Comparison of ENCODE assay signal across 26 mouse cellular contexts in the genomic region with DNA sequence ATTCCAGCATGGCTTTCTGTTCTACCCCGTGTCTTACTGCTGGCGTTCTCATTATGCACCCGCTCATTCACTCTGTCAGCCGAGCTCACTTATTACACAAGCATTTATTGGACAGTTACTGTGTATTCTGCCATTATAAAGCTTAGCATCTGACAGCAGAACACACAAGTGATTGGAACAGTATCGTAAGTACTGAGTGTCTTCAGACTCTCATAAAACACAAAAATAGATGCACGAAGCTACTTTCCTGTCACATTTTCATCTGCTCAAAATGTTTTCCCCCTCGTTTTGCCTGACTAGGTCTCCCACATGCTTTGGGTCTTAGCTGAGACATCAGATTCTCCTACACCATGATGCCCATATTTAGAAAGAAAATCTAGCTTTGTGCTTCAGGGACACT. TPM values are rescaled to one million over a fixed set of nuclear protein-coding genes. Genes with fewer than 3 reads are reported as not detected.
DNase-seq lines count a peak whose midpoint lies in the region; ATAC-seq and TF ChIP-seq lines count a peak whose summit lies in the region.
"Had no signal": no experiment of that assay in that cellular context is flagged by ENCODE, and none has a peak within 500 bp of the region (broad histone marks: within the 10 kb centered on the region; RNA-seq: fewer than 3 reads in every experiment).

No protein-coding gene starts in this region.

- H3K4me2 ChIP-seq in midbrain, embryonic 11.5 days, result no peak overlapping the region
- H3K4me2 ChIP-seq in midbrain, embryonic 16.5 days (ENCODE audit: low read length), result no peak overlapping the region
- H3K4me2 ChIP-seq: embryonic facial prominence, embryonic 12.5 days; forebrain, embryonic 12.5 days; heart, embryonic 13.5 days; liver, embryonic 13.5 days; lung, embryonic 14.5 days; neural tube, embryonic 12.5 days had no signal

- intact Hi-C loops in gastrocnemius, adult 2 months (cut with DNase I), result no loop called here
- intact Hi-C loops in gastrocnemius, postnatal 14 days (cut with DNase I; ENCODE audit: low total_unique reads), result no loop called here

- no peaks in the 10 kb centered on the region for H3K4me1 ChIP-seq in midbrain, embryonic 11.5 days (ENCODE audit: control insufficient read depth, insufficient read depth, low read length)
- H3K4me1 ChIP-seq in midbrain, embryonic 16.5 days (ENCODE audit: control insufficient read depth, insufficient read depth, low read length), result no peaks in the 10 kb centered on the region
- H3K4me1 ChIP-seq: liver, embryonic 13.5 days; neural tube, embryonic 12.5 days had no signal

- WGBS in midbrain, embryonic 11.5 days, result 82% methylated on average over 7 of the region's 7 CpGs
- 65% methylated on average over 7 of the region's 7 CpGs for WGBS in midbrain, embryonic 16.5 days

- H3K27me3 ChIP-seq in midbrain, embryonic 11.5 days (ENCODE audit: control insufficient read depth, insufficient read depth, low read length), result no peaks in the 10 kb centered on the region
- H3K27me3 ChIP-seq in midbrain, embryonic 16.5 days (ENCODE audit: control insufficient read depth, insufficient read depth, low read depth, low read length), result no peaks in the 10 kb centered on the region
- H3K27me3 ChIP-seq: embryonic facial prominence, embryonic 12.5 days; forebrain, embryonic 12.5 days; liver, embryonic 13.5 days; neural tube, embryonic 12.5 days had no signal

- no peak for DNase-seq in gastrocnemius, adult 2 months
- DNase-seq in gastrocnemius, postnatal 14 days, result no peak
- peak; percentile 23 for DNase-seq in midbrain, embryonic 11.5 days (ENCODE audit: low spot score, missing footprints)
- DNase-seq in layer of hippocampus, adult 9-10 months (ENCODE audit: low spot score), result peak; percentile 24
- DNase-seq in adrenal gland, adult 8-10 months, result no peak
- DNase-seq: adrenal gland, postnatal 10 days; cerebellum, postnatal 10 days; gastrocnemius, postnatal 36 days; heart, adult 2 months; heart, postnatal 14 days; kidney, postnatal 25 days; liver, embryonic 13.5 days; lung, embryonic 14.5 days; lung, postnatal 36 days; midbrain, embryonic 14.5 days; thymus, postnatal 25 days had no signal

- no peak for TF ChIP-seq CTCF in gastrocnemius, adult 2 months (IDR thresholded peaks at IDR 0.05)

- H3K36me3 ChIP-seq in midbrain, embryonic 11.5 days (ENCODE audit: control insufficient read depth, insufficient read depth, low read length), result no peaks in the 10 kb centered on the region
- no peaks in the 10 kb centered on the region for H3K36me3 ChIP-seq in midbrain, embryonic 16.5 days (ENCODE audit: control insufficient read depth, insufficient read depth, low read length)
- H3K36me3 ChIP-seq: embryonic facial prominence, embryonic 12.5 days; forebrain, embryonic 12.5 days; heart, embryonic 13.5 days; liver, embryonic 13.5 days; neural tube, embryonic 12.5 days had no signal

- H3K27ac ChIP-seq in gastrocnemius, adult 2 months, result peak overlapping the region; percentile 17
- H3K27ac ChIP-seq in midbrain, embryonic 11.5 days (ENCODE audit: low read depth, low read length), result no peak overlapping the region
- H3K27ac ChIP-seq in midbrain, embryonic 16.5 days (ENCODE audit: low read length), result no peak overlapping the region
- H3K27ac ChIP-seq: embryonic facial prominence, embryonic 12.5 days; forebrain, embryonic 12.5 days; heart, adult 2 months; heart, embryonic 13.5 days; hindbrain, postnatal 0 days; liver, embryonic 13.5 days; neural tube, embryonic 12.5 days had no signal

- ATAC-seq in midbrain, embryonic 11.5 days (ENCODE audit: low FRiP score), result no peak
- no peak for ATAC-seq in midbrain, embryonic 16.5 days
- no peak for ATAC-seq in activated CD4-positive, CD25-positive, alpha-beta regulatory T cell, adult 4 months
- ATAC-seq: hindbrain, postnatal 0 days; intestine, postnatal 0 days; Patski had no signal

- H3K4me3 ChIP-seq in gastrocnemius, adult 2 months, result no peak overlapping the region; the same call in 1 of the 2 replicates
- H3K4me3 ChIP-seq in midbrain, embryonic 11.5 days (ENCODE audit: low read depth, low read length), result no peak overlapping the region
- H3K4me3 ChIP-seq in midbrain, embryonic 16.5 days (ENCODE audit: low read depth, low read length), result no peak overlapping the region
- H3K4me3 ChIP-seq: embryonic facial prominence, embryonic 12.5 days; forebrain, embryonic 12.5 days; heart, adult 2 months; heart, embryonic 13.5 days; liver, embryonic 13.5 days; megakaryocyte, embryonic 14.5 days; neural tube, embryonic 12.5 days had no signal

- no peak overlapping the region for H3K9ac ChIP-seq in midbrain, embryonic 11.5 days (ENCODE audit: low read length)
- H3K9ac ChIP-seq in midbrain, embryonic 16.5 days (ENCODE audit: low read depth, low read length), result no peak overlapping the region
- H3K9ac ChIP-seq: embryonic facial prominence, embryonic 12.5 days; forebrain, embryonic 12.5 days; heart, embryonic 13.5 days; liver, embryonic 13.5 days; lung, embryonic 14.5 days; neural tube, embryonic 12.5 days had no signal

- no peaks in the 10 kb centered on the region for H3K9me3 ChIP-seq in midbrain, embryonic 11.5 days (ENCODE audit: control insufficient read depth, low read length)
- no peaks in the 10 kb centered on the region for H3K9me3 ChIP-seq in midbrain, embryonic 16.5 days (replicated peaks; ENCODE audit: control insufficient read depth, low read length, poor library complexity, severe bottlenecking)
- H3K9me3 ChIP-seq: embryonic facial prominence, embryonic 12.5 days; forebrain, embryonic 12.5 days; heart, embryonic 13.5 days; liver, embryonic 13.5 days; megakaryocyte, embryonic 14.5 days; neural tube, embryonic 12.5 days had no signal

RNA-seq across cellular contexts. Expression of a gene that starts 14.2 kb away (rescaled TPM):
- total RNA-seq in gastrocnemius, adult 2 months (2021), result under 1 TPM; 0.18 to 0.20 TPM
- total RNA-seq in gastrocnemius, postnatal 14 days (2021), result under 1 TPM; 0.18 TPM
- polyA plus RNA-seq in midbrain, embryonic 11.5 days (2014; fragmentation: Nextera tagmentation; extraction: Ambion mirVana), result 0.18 and 0.25 TPM in 2 replicates
- polyA plus RNA-seq in midbrain, embryonic 16.5 days (2015; fragmentation: Nextera tagmentation; extraction: Ambion mirVana), result 0.82 and 1.5 TPM in 2 replicates
- total RNA-seq in adrenal gland, adult 8-10 months (2022), result under 1 TPM; 0.30 to 0.59 (median 0.32) TPM
- under 1 TPM; 0.07 to 0.23 TPM for polyA plus RNA-seq in activated CD4-positive, CD25-positive, alpha-beta regulatory T cell, adult 4 months (2017; shearing (Covaris generic))

RNA-seq across cellular contexts. Expression of a gene that starts 41.6 kb away (rescaled TPM):
- 10 to 100 TPM; 40.3 to 55.3 TPM for total RNA-seq in gastrocnemius, adult 2 months (2021)
- total RNA-seq in gastrocnemius, postnatal 14 days (2021), result 10 to 100 TPM; 38.4 to 42.4 TPM
- polyA plus RNA-seq in midbrain, embryonic 11.5 days (2014; fragmentation: Nextera tagmentation; extraction: Ambion mirVana), result 13.0 and 13.2 TPM in 2 replicates
- polyA plus RNA-seq in midbrain, embryonic 16.5 days (2015; fragmentation: Nextera tagmentation; extraction: Ambion mirVana), result 20.2 and 21.2 TPM in 2 replicates
- total RNA-seq in adrenal gland, adult 8-10 months (2022), result 10 to 100 TPM; 14.8 to 23.1 (median 18.3) TPM
- polyA plus RNA-seq in activated CD4-positive, CD25-positive, alpha-beta regulatory T cell, adult 4 months (2017; shearing (Covaris generic)), result 10 to 100 TPM; 70.5 to 71.3 TPM

Comparison
In these comparisons a context has a peak if more than half of its experiments do, and no peak if none do; other contexts are left out.
1. DNase-seq: peak in midbrain, embryonic 11.5 days (single experiment) and layer of hippocampus, adult 9-10 months (single experiment); none in gastrocnemius, adult 2 months (single experiment), gastrocnemius, postnatal 14 days (single experiment) and adrenal gland, adult 8-10 months (single experiment).